Mouse (Mus musculus): ENCODE results near the gene Cfap43. TPM values are rescaled to one million over a fixed set of nuclear protein-coding genes. Genes with fewer than 3 reads are reported as not detected.

Gene Cfap43
- polyA plus RNA-seq, 1 experiment from 2014 or later = 0.05 TPM

- no peak overlapping the region for H3K27ac ChIP-seq
- H3K27me3 ChIP-seq (ENCODE audit: poor library complexity, severe bottlenecking) = no peaks in the 10 kb centered on the region
- no peak overlapping the region for H3K4me3 ChIP-seq
- H3K36me3 ChIP-seq (replicated peaks) = no peaks in the 10 kb centered on the region
- no peak for DNase-seq (ENCODE audit: extremely low spot score, low spot score)
- 79% methylated on average over 11 of the region's 11 CpGs for WGBS
- H3K4me1 ChIP-seq = 0 out of 2 replicates have a peak, but pooled peaks cover 5% of the 10 kb centered on the region
- H3K9me3 ChIP-seq = no peaks in the 10 kb centered on the region
These were observed 138.1 kb downstream of the Cfap43 start for GRCm38 (mm10) chr19:47780972-47781371.

GRCm38 (mm10) chr19:47780145-47780544, 138.9 kb downstream of the Cfap43 start:
- Histone ChIP-seq H3K36me3 (replicated peaks) (no peaks in the 10 kb centered on the region), H3K27me3 (ENCODE audit: poor library complexity, severe bottlenecking) (no peaks in the 10 kb centered on the region), H3K4me1 (0 out of 2 replicates have a peak, but pooled peaks cover 5% of the 10 kb centered on the region), H3K9me3 (no peaks in the 10 kb centered on the region), H3K27ac (no peak overlapping the region), H3K4me3 (no peak overlapping the region)
- DNase-seq (ENCODE audit: extremely low spot score, low spot score) = no peak
- WGBS = 93% methylated on average over 7 of the region's 7 CpGs

GRCm38 (mm10) chr19:47777847-47778246, 141.2 kb downstream of the Cfap43 start:
- DNase-seq (ENCODE audit: extremely low spot score, low spot score) = no peak
- Histone ChIP-seq H3K9me3 (no peaks in the 10 kb centered on the region), H3K36me3 (replicated peaks) (no peaks in the 10 kb centered on the region), H3K4me1 (no peaks in the 10 kb centered on the region), H3K4me3 (no peak overlapping the region), H3K27ac (no peak overlapping the region), H3K27me3 (ENCODE audit: poor library complexity, severe bottlenecking) (no peaks in the 10 kb centered on the region)
- WGBS = 87% methylated on average over 6 of the region's 6 CpGs

DNA sequence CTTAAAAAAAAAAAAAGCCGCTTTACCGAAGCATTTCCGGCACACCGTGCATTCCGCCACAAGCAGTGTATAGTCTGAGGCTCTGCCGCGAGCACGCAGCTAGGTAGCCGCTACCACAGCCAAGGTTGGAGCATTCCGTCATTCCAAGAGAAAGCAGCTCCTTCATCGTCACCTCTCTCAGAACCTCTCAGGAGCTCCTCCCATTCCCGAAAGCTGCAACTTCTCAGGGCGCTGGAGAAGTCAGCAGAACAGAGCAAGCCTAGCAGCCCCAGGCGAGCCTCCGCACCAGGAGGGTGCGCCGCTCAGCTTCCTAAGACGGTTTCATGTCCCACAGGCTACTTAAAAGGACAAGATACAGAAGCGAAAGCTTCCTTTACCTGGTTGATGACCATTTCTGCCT, 163.5 kb downstream of the Cfap43 start:
- H3K4me3 ChIP-seq = no peak overlapping the region
- WGBS = 74% methylated on average over 19 of the region's 19 CpGs
- H3K27ac ChIP-seq = no peak overlapping the region
- no peaks in the 10 kb centered on the region for H3K27me3 ChIP-seq (ENCODE audit: poor library complexity, severe bottlenecking)
- peaks cover 3% of the 10 kb centered on the region for H3K4me1 ChIP-seq
- H3K36me3 ChIP-seq (replicated peaks) = no peaks in the 10 kb centered on the region
- no peaks in the 10 kb centered on the region for H3K9me3 ChIP-seq
- no peak for DNase-seq (ENCODE audit: extremely low spot score, low spot score)

- Histone ChIP-seq H3K9me3 (no peaks in the 10 kb centered on the region), H3K27me3 (ENCODE audit: poor library complexity, severe bottlenecking) (no peaks in the 10 kb centered on the region), H3K4me3 (no peak overlapping the region), H3K27ac (no peak overlapping the region), H3K4me1 (peaks cover 9% of the 10 kb centered on the region), H3K36me3 (replicated peaks) (no peaks in the 10 kb centered on the region)
- DNase-seq (ENCODE audit: extremely low spot score, low spot score) = no peak
- WGBS = 95% methylated on average over 9 of the region's 9 CpGs
These were observed 164.2 kb downstream of the Cfap43 start for GRCm38 (mm10) chr19:47754931-47755330.

- 90% methylated on average over 4 of the region's 4 CpGs for WGBS
- DNase-seq (ENCODE audit: extremely low spot score, low spot score) = no peak
- Histone ChIP-seq H3K9me3 (no peaks in the 10 kb centered on the region), H3K4me3 (no peak overlapping the region), H3K27me3 (ENCODE audit: poor library complexity, severe bottlenecking) (no peaks in the 10 kb centered on the region), H3K4me1 (peaks cover 15% of the 10 kb centered on the region), H3K36me3 (replicated peaks) (no peaks in the 10 kb centered on the region), H3K27ac (no peak overlapping the region)
These were observed 165.2 kb downstream of the Cfap43 start for GRCm38 (mm10) chr19:47753921-47754320.

DNA sequence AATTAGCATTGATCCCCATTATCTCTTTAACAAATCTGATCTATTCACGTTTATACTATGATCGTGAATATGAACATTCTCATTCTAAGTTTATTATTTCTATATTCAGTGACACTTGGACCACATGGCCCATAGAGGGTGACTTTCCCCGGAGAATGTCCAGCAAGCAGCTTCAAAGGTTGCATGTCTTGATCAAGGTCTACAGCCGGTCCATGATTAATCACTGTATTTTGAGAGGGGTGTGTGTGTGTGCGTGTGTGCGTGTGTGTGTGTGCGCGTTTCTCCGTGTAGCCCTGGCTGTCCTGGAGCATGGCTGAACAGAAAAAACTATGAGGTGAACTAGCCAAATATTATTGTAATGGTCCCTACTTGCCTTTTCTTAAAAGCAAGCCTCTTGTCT, 166.6 kb downstream of the Cfap43 start:
- Histone ChIP-seq H3K4me3 (no peak overlapping the region), H3K27ac (no peak overlapping the region), H3K4me1 (peaks cover 15% of the 10 kb centered on the region), H3K36me3 (replicated peaks) (no peaks in the 10 kb centered on the region), H3K9me3 (no peaks in the 10 kb centered on the region), H3K27me3 (ENCODE audit: poor library complexity, severe bottlenecking) (no peaks in the 10 kb centered on the region)
- no peak for DNase-seq (ENCODE audit: extremely low spot score, low spot score)
- 94% methylated on average over 9 of the region's 9 CpGs for WGBS

GRCm38 (mm10) chr19:47750391-47750790, 168.7 kb downstream of the Cfap43 start:
- H3K4me3 ChIP-seq = no peak overlapping the region
- H3K27me3 ChIP-seq (ENCODE audit: poor library complexity, severe bottlenecking) = no peaks in the 10 kb centered on the region
- 54% methylated on average over 5 of the region's 5 CpGs for WGBS
- H3K36me3 ChIP-seq (replicated peaks) = no peaks in the 10 kb centered on the region
- no peak for DNase-seq (ENCODE audit: extremely low spot score, low spot score)
- H3K4me1 ChIP-seq = peaks cover 15% of the 10 kb centered on the region
- H3K27ac ChIP-seq = no peak overlapping the region
- no peaks in the 10 kb centered on the region for H3K9me3 ChIP-seq

DNA sequence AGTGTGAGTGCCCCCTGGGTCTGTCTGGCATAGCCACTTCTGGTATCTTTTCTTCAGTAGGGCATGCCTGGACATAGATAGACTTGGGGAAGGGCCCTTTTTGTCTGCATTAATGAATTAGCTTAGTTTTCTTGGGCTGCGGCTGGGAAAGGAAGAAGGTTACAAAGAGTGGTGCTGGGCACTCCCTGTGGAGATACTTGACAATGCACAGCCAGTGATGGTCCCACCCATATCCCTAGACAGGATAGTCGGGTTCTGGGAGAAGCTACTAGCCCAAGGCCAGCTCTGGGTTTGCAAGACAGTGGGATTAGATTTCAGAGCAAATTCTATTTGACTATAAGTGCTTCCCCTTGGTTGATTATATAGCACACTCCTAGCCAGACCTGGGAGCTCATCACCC, 170.1 kb downstream of the Cfap43 start:
- DNase-seq (ENCODE audit: extremely low spot score, low spot score) = no peak
- Histone ChIP-seq H3K27me3 (ENCODE audit: poor library complexity, severe bottlenecking) (no peaks in the 10 kb centered on the region), H3K27ac (no peak overlapping the region), H3K9me3 (no peaks in the 10 kb centered on the region), H3K4me1 (peaks cover 15% of the 10 kb centered on the region), H3K36me3 (replicated peaks) (no peaks in the 10 kb centered on the region), H3K4me3 (no peak overlapping the region)
- WGBS = 76% methylated on average over 2 of the region's 2 CpGs

GRCm38 (mm10) chr19:47747072-47747471, 172.0 kb downstream of the Cfap43 start:
- Histone ChIP-seq H3K27me3 (ENCODE audit: poor library complexity, severe bottlenecking) (no peaks in the 10 kb centered on the region), H3K36me3 (replicated peaks) (no peaks in the 10 kb centered on the region), H3K9me3 (no peaks in the 10 kb centered on the region), H3K4me3 (no peak overlapping the region), H3K4me1 (peaks cover 15% of the 10 kb centered on the region), H3K27ac (no peak overlapping the region)
- 97% methylated on average over 2 of the region's 2 CpGs for WGBS
- DNase-seq (ENCODE audit: extremely low spot score, low spot score) = no peak

GRCm38 (mm10) chr19:47731931-47732330, 187.2 kb downstream of the Cfap43 start:
- 4% methylated on average over 15 of the region's 15 CpGs for WGBS
- Histone ChIP-seq H3K36me3 (replicated peaks) (peaks cover 45% of the 10 kb centered on the region), H3K9me3 (no peaks in the 10 kb centered on the region), H3K4me1 (peaks cover 23% of the 10 kb centered on the region), H3K4me3 (peak overlapping the region; percentile 60), H3K27ac (peak overlapping the region; percentile 97), H3K27me3 (ENCODE audit: poor library complexity, severe bottlenecking) (no peaks in the 10 kb centered on the region)
- DNase-seq (ENCODE audit: extremely low spot score, low spot score) = peak; percentile 69

DNA sequence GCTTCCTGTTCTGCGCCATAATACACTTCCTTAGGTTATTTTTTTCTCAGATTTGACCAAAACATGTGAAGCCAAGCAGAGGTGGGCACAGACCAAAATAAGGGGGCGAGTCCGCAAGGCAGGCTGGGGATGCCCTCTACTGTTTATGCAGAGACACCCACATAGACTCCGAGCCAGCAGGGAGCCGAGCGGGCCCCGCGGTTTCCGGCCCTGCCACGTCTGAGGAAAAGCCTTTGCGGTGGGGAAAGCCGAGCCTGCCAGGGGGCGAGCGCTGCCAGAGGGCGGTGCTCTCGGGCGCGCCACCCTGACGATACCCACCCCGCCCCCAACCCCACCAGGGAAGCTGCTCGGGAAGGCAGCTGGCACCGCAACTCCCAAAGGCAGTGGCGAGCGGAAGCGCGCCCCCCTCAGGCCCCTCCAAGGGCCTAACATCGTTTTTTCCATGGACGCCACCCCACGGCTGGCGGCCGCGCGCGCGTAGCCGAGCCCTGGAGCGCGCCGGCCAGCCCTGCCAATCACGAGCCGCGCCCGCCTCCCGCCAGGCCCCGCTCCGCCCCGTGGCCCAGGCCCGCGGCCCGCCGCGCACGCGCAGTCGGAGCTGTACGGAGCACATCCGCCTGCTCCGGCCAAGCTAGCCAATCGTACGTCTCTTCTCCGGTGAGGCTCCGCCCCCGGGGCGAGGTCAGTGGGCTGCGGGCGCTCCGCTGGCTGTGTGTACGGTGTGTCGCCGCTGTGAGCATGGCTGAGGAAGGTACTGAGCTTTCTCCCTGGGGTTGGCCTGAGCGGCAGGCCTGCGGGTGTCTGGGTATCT, 187.8 kb downstream of the Cfap43 start, which contains the start of gene Sfr1:
Gene Sfr1, plus strand, starts transcription at position 612 of the 811 bp plus-strand sequence.
- peak; percentile 97 for DNase-seq (ENCODE audit: extremely low spot score, low spot score)
- Histone ChIP-seq H3K4me1 (peaks cover 23% of the 10 kb centered on the region), H3K27me3 (ENCODE audit: poor library complexity, severe bottlenecking) (no peaks in the 10 kb centered on the region), H3K36me3 (replicated peaks) (peaks cover 39% of the 10 kb centered on the region), H3K9me3 (no peaks in the 10 kb centered on the region), H3K4me3 (peak within 1 kb of the TSS; percentile 60), H3K27ac (peak within 1 kb of the TSS; percentile 97)
- WGBS = under 1% methylated on average over 72 of the region's 72 CpGs

DNA sequence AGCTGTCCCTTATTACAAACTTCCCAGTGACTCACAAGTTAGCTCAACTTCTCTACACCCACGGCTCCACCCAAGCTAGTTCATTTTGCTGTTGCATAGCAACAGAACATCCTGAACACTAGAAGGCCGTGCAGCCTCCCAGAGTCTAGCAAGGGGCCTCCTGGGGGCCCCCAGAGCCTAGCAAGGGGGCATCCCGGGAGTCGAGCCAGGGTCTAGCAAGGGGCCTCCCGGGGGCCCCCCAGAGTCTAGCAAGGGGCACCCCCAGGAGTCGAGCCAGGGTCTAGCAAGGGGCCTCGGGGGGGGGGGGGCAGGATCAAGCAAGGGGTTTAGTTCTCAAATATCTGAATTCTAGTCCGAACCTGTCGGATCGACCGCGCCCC, 188.4 kb downstream of the Cfap43 start:
- no peaks in the 10 kb centered on the region for H3K27me3 ChIP-seq (ENCODE audit: poor library complexity, severe bottlenecking)
- DNase-seq (ENCODE audit: extremely low spot score, low spot score) = peak; percentile 78
- H3K4me1 ChIP-seq = peaks cover 23% of the 10 kb centered on the region
- H3K9me3 ChIP-seq = no peaks in the 10 kb centered on the region
- 1% methylated on average over 12 of the region's 12 CpGs for WGBS
- peak overlapping the region; percentile 60 for H3K4me3 ChIP-seq
- H3K27ac ChIP-seq = peak overlapping the region; percentile 97
- peaks cover 33% of the 10 kb centered on the region for H3K36me3 ChIP-seq (replicated peaks)

All from forebrain, embryonic 10.5 days (tissue).